Mouse (Mus musculus): ENCODE data around the gene Ergic1. TPM values are rescaled to one million over a fixed set of nuclear protein-coding genes. Genes with fewer than 3 reads are reported as not detected.
A peak's percentile ranks its signal among the peaks of the same experiment; 100 is the strongest.

The Ergic1 gene
- polyA plus RNA-seq, 1 experiment from 2014 or later = 114 TPM

GRCm38 (mm10) chr17:26598845-26599244 lies 37.6 kb downstream of the Ergic1 start:
- Histone ChIP-seq H3K4me1 (peaks cover 30% of the 10 kb centered on the region), H3K4me3 (no peak overlapping the region), H3K9me3 (replicated peaks) (no peaks in the 10 kb centered on the region), H3K27me3 (ENCODE audit: low read depth, poor library complexity, severe bottlenecking) (no peaks in the 10 kb centered on the region), H3K36me3 (peaks cover 27% of the 10 kb centered on the region), H3K27ac (no peak overlapping the region)
- no peak for DNase-seq (ENCODE audit: low spot score)
- 95% methylated on average over 5 of the region's 5 CpGs for whole genome bisulfite sequencing

GRCm38 (mm10) chr17:26600913-26601447 lies 39.7 kb downstream of the Ergic1 start:
- H3K9me3 ChIP-seq (replicated peaks) = no peaks in the 10 kb centered on the region
- H3K4me3 ChIP-seq = no peak overlapping the region
- peaks cover 24% of the 10 kb centered on the region for H3K36me3 ChIP-seq
- WGBS = 59% methylated on average over 17 of the region's 17 CpGs
- H3K27me3 ChIP-seq (ENCODE audit: low read depth, poor library complexity, severe bottlenecking) = no peaks in the 10 kb centered on the region
- H3K4me1 ChIP-seq = peaks cover 23% of the 10 kb centered on the region
- H3K27ac ChIP-seq = no peak overlapping the region; the same call in 1 of the 2 replicates
- no peak for DNase-seq (ENCODE audit: low spot score)

- H3K27me3 ChIP-seq (ENCODE audit: low read depth, poor library complexity, severe bottlenecking) = no peaks in the 10 kb centered on the region
- 83% methylated on average over 6 of the region's 6 CpGs for WGBS
- H3K4me3 ChIP-seq = no peak overlapping the region
- no peaks in the 10 kb centered on the region for H3K9me3 ChIP-seq (replicated peaks)
- no peak overlapping the region for H3K27ac ChIP-seq
- peaks cover 25% of the 10 kb centered on the region for H3K36me3 ChIP-seq
- peaks cover 23% of the 10 kb centered on the region for H3K4me1 ChIP-seq
- no peak for DNase-seq (ENCODE audit: low spot score)
Observed at GRCm38 (mm10) chr17:26601514-26601913, 40.2 kb downstream of the Ergic1 start.

GRCm38 (mm10) chr17:26601926-26602325 lies 40.6 kb downstream of the Ergic1 start:
- Histone ChIP-seq H3K27ac (no peak overlapping the region), H3K4me1 (peaks cover 23% of the 10 kb centered on the region), H3K9me3 (replicated peaks) (no peaks in the 10 kb centered on the region), H3K36me3 (peaks cover 25% of the 10 kb centered on the region), H3K27me3 (ENCODE audit: low read depth, poor library complexity, severe bottlenecking) (no peaks in the 10 kb centered on the region), H3K4me3 (no peak overlapping the region)
- DNase-seq (ENCODE audit: low spot score) = no peak
- 65% methylated on average over 6 of the region's 6 CpGs for WGBS

GRCm38 (mm10) chr17:26602371-26602885 lies 41.1 kb downstream of the Ergic1 start:
- WGBS = 81% methylated on average over 12 of the region's 12 CpGs
- no peak overlapping the region for H3K27ac ChIP-seq
- peaks cover 25% of the 10 kb centered on the region for H3K36me3 ChIP-seq
- no peaks in the 10 kb centered on the region for H3K27me3 ChIP-seq (ENCODE audit: low read depth, poor library complexity, severe bottlenecking)
- H3K4me1 ChIP-seq = peaks cover 23% of the 10 kb centered on the region
- DNase-seq (ENCODE audit: low spot score) = no peak
- H3K9me3 ChIP-seq (replicated peaks) = no peaks in the 10 kb centered on the region
- no peak overlapping the region for H3K4me3 ChIP-seq

GRCm38 (mm10) chr17:26603311-26603710 lies 42.0 kb downstream of the Ergic1 start:
- WGBS = 93% methylated on average over 8 of the region's 8 CpGs
- DNase-seq (ENCODE audit: low spot score) = no peak
- no peaks in the 10 kb centered on the region for H3K27me3 ChIP-seq (ENCODE audit: low read depth, poor library complexity, severe bottlenecking)
- H3K4me1 ChIP-seq = peaks cover 23% of the 10 kb centered on the region
- H3K4me3 ChIP-seq = no peak overlapping the region
- H3K27ac ChIP-seq = no peak overlapping the region
- peaks cover 34% of the 10 kb centered on the region for H3K36me3 ChIP-seq
- no peaks in the 10 kb centered on the region for H3K9me3 ChIP-seq (replicated peaks)

GRCm38 (mm10) chr17:26605636-26606035 lies 44.3 kb downstream of the Ergic1 start:
- no peak overlapping the region for H3K4me3 ChIP-seq
- H3K36me3 ChIP-seq = peaks cover 57% of the 10 kb centered on the region
- H3K9me3 ChIP-seq (replicated peaks) = no peaks in the 10 kb centered on the region
- H3K27ac ChIP-seq = no peak overlapping the region
- WGBS = 88% methylated on average over 4 of the region's 4 CpGs
- no peak for DNase-seq (ENCODE audit: low spot score)
- peaks cover 22% of the 10 kb centered on the region for H3K4me1 ChIP-seq
- H3K27me3 ChIP-seq (ENCODE audit: low read depth, poor library complexity, severe bottlenecking) = no peaks in the 10 kb centered on the region

- Histone ChIP-seq H3K4me1 (peaks cover 13% of the 10 kb centered on the region), H3K4me3 (no peak overlapping the region), H3K9me3 (replicated peaks) (no peaks in the 10 kb centered on the region), H3K36me3 (peaks cover 66% of the 10 kb centered on the region), H3K27me3 (ENCODE audit: low read depth, poor library complexity, severe bottlenecking) (no peaks in the 10 kb centered on the region), H3K27ac (no peak overlapping the region)
- WGBS = 86% methylated on average over 2 of the region's 2 CpGs
- DNase-seq (ENCODE audit: low spot score) = no peak
Observed at GRCm38 (mm10) chr17:26606516-26606915, 45.2 kb downstream of the Ergic1 start.

GRCm38 (mm10) chr17:26608348-26608747 lies 47.1 kb downstream of the Ergic1 start:
- Histone ChIP-seq H3K9me3 (replicated peaks) (no peaks in the 10 kb centered on the region), H3K27ac (no peak overlapping the region), H3K27me3 (ENCODE audit: low read depth, poor library complexity, severe bottlenecking) (no peaks in the 10 kb centered on the region), H3K4me3 (no peak overlapping the region), H3K4me1 (no peaks in the 10 kb centered on the region), H3K36me3 (peaks cover 80% of the 10 kb centered on the region)
- DNase-seq (ENCODE audit: low spot score) = no peak
- WGBS = 89% methylated on average over 3 of the region's 3 CpGs

- Histone ChIP-seq H3K4me3 (no peak overlapping the region), H3K27me3 (ENCODE audit: low read depth, poor library complexity, severe bottlenecking) (no peaks in the 10 kb centered on the region), H3K27ac (no peak overlapping the region), H3K4me1 (0 out of 2 replicates have a peak, but pooled peaks cover 1% of the 10 kb centered on the region), H3K9me3 (replicated peaks) (no peaks in the 10 kb centered on the region), H3K36me3 (peaks cover 85% of the 10 kb centered on the region)
- WGBS = 99% methylated on average over 8 of the region's 8 CpGs
- DNase-seq (ENCODE audit: low spot score) = no peak
Observed at GRCm38 (mm10) chr17:26608877-26609276, 47.6 kb downstream of the Ergic1 start.

- peaks cover 91% of the 10 kb centered on the region for H3K36me3 ChIP-seq
- H3K27me3 ChIP-seq (ENCODE audit: low read depth, poor library complexity, severe bottlenecking) = no peaks in the 10 kb centered on the region
- peaks cover 5% of the 10 kb centered on the region; the same call in 1 of the 2 replicates for H3K4me1 ChIP-seq
- no peak overlapping the region for H3K4me3 ChIP-seq
- no peak overlapping the region for H3K27ac ChIP-seq
- no peak for DNase-seq (ENCODE audit: low spot score)
- H3K9me3 ChIP-seq (replicated peaks) = no peaks in the 10 kb centered on the region
- WGBS = 89% methylated on average over 8 of the region's 8 CpGs
Observed at GRCm38 (mm10) chr17:26609820-26610219, 48.5 kb downstream of the Ergic1 start.

- Histone ChIP-seq H3K4me3 (no peak overlapping the region), H3K36me3 (peaks cover 91% of the 10 kb centered on the region), H3K27me3 (ENCODE audit: low read depth, poor library complexity, severe bottlenecking) (no peaks in the 10 kb centered on the region), H3K27ac (no peak overlapping the region), H3K9me3 (replicated peaks) (no peaks in the 10 kb centered on the region), H3K4me1 (peaks cover 5% of the 10 kb centered on the region; the same call in 1 of the 2 replicates)
- no peak for DNase-seq (ENCODE audit: low spot score)
- WGBS = 86% methylated on average over 7 of the region's 7 CpGs
Observed at GRCm38 (mm10) chr17:26611328-26611727, 50.0 kb downstream of the Ergic1 start.

- H3K27me3 ChIP-seq (ENCODE audit: low read depth, poor library complexity, severe bottlenecking) = no peaks in the 10 kb centered on the region
- H3K4me1 ChIP-seq = peaks cover 5% of the 10 kb centered on the region; the same call in 1 of the 2 replicates
- no peaks in the 10 kb centered on the region for H3K9me3 ChIP-seq (replicated peaks)
- WGBS = 91% methylated on average over 4 of the region's 4 CpGs
- H3K4me3 ChIP-seq = no peak overlapping the region
- H3K36me3 ChIP-seq = peaks cover 92% of the 10 kb centered on the region
- 0 out of 2 replicates have a peak overlapping the region, but pooled peaks have one; percentile 28 for H3K27ac ChIP-seq
- DNase-seq (ENCODE audit: low spot score) = no peak
Observed at GRCm38 (mm10) chr17:26611918-26612317, 50.6 kb downstream of the Ergic1 start.
